Mouse (Mus musculus) heart, adult 2 months (tissue): ENCODE measurements around the gene Gm20388.

Source experiments
- CTCF ChIP-seq: fragments of 200-600 bp; IDR thresholded peaks from 2 replicates; pipeline ENCODE4 v1.8.1; 2022; ENCODE audit warnings: antibody characterized with exemption, mild to moderate bottlenecking, moderate library complexity
- EP300 ChIP-seq: fragments of 200-500 bp; IDR thresholded peaks from 2 replicates; pipeline ENCODE4 v1.6.1; 2011; ENCODE audit warnings: low read depth, low read length, control low read depth; ENCODE audit not compliant: insufficient read depth
- POLR2A ChIP-seq: fragments of 200-500 bp; IDR thresholded peaks from 2 replicates; pipeline ENCODE4 v1.6.1; 2011; ENCODE audit warnings: mild to moderate bottlenecking, low read depth, low read length, control low read depth; ENCODE audit not compliant: insufficient read depth

- TF ChIP-seq POLR2A (no peak), CTCF (no peak), EP300 (no peak)
Measured at GRCm38 (mm10) chr8:122080347-122080746, 2169.7 kb downstream of the Gm20388 start.
